Mouse (Mus musculus): Measurements from ENCODE around the gene Cd209b.

Cd209b gene

GRCm38 (mm10) chr8:3926744-3927143, at the start of gene Cd209b:
Gene Cd209b (minus strand): TSS chr8:3926844.
- DNase-seq (ENCODE audit: low spot score), result no peak

DNA sequence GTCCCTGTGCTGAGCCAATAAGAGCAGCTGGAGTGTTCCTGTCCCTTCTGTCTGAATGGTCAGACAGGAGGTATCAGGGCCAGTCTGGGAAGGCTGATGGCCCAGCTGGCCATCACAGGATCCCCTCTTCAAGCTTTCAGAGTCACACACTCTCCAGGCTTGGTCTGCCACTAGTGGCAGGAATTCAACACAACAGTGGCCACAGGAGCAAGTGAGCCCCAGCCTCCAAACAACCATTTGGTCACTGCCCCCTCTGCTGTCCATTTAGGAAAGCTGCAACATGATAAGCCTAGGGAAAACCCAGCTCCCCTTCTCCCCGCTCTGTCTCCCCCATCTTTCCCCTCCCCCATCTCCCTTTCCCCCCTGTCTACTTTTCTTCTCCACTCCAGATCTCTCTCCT, 29.4 kb upstream of the Cd209b start:
- no peak for DNase-seq (ENCODE audit: low spot score)

- no peak for DNase-seq (ENCODE audit: low spot score)
Observed at GRCm38 (mm10) chr8:3954646-3955045, 28.0 kb upstream of the Cd209b start, which contains the start of gene Cd209c. Gene Cd209c (minus strand): TSS chr8:3954746.

GRCm38 (mm10) chr8:3940023-3940422, 13.4 kb upstream of the Cd209b start:
- DNase-seq (ENCODE audit: low spot score), result no peak

DNA sequence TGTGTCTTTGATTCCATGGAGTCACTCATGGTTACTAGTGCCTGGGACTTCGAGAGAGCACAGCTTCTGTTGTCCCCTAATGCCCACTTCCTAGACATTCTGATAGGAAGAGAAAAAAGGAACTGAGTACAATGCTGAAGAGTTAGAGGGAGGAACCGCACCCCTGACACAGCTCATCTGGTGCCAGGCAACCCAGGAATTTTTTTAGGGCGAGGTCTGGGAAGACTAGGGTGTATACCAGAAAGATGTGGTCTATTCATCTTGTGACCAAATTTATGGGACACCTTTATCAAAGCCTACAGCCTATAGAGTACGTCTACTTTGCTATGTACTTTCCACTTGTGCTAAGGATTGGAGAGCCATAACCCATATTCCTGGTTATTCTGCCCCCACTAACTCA, 48.2 kb downstream of the Cd209b start, which contains the start of gene Cd209d:
Cd209d (minus strand) TSS at position 101 of the 400 bp plus-strand sequence.
- DNase-seq (ENCODE audit: low spot score), result no peak

DNA sequence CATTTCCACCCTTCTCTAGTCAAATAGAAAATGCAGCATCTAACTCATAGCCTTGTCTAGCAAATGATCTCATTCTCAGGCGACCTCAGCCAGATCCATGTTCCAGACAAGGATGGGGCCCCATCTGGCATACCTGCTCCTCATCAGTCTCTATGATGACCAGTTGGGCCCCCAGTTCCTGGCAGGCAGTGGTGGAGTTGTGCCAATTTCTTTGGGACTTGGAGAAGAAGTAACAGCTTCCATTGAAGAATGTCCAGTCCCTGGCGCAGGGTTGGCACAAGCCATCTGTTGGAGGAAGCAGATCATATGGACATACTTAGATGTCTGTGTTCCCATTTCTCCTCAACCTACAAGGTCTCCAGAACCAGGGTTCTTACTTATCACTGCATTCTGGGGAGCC, 50.5 kb downstream of the Cd209b start:
- no peak for DNase-seq (ENCODE audit: low spot score)

All from ovary, postnatal 14 days (tissue).